Mouse (Mus musculus): ENCODE results near the gene Rps6ka1. TPM values are rescaled to one million over a fixed set of nuclear protein-coding genes. Genes with fewer than 3 reads are reported as not detected.
"Not testable (repeated sequence)": the region's sequence is repeated elsewhere in the genome, so short reads cannot be mapped to it uniquely, and the experiment has no call there.

Gene Rps6ka1
- polyA plus RNA-seq (2015; fragmentation: Nextera tagmentation; extraction: Ambion mirVana): 21.3 and 21.8 TPM in 2 replicates

DNA sequence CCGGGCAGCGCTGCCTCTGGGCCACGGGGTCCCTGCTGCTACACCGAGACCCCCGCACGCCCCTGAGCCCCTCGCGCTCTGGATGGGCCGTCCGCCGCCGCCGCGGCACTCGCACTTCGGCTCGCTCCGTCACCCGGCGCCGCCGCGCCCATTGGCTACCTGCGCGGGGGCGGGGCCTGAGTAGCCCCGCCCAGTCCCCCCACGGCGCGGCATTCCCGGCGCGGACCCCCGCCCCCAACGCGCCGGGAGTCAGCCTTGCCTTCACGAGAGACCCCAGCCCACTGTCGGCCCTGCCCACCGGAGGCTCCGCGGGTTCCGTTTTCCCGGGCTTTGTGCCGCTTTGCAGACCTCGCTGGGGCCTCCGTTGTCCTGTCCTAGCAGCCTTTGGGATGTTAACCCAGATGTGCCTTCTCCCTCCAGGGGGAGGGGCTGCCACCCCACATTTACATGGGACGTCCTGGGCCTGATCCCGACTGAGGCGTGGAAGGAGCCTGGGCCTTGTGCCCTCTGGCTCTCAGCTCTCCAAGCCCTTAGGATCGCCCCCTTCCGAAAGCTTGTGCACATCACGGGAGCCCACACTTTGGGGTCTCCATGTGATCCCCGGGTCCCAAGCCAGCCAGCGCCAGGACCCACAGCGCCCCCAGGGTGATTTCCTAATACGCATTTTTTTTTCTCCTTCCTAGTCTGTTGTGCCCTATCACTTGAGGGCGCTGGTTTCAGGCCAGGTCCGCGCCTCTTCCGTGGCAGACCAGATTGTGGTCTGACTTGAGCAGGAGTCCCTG, at the start of gene Rps6ka1:
TSS of gene Rps6ka1 (minus strand) at position 126 of the 782 bp plus-strand sequence.
- Histone ChIP-seq H3K4me2 (peak within 1 kb of the TSS; percentile 79), H3K4me3 (peak within 1 kb of the TSS; percentile 69), H3K9ac (peak within 1 kb of the TSS; percentile 90), H3K27ac (replicated peaks) (peak within 1 kb of the TSS; percentile 76), H3K36me3 (no peaks in the 10 kb centered on the region), H3K27me3 (no peaks in the 10 kb centered on the region), H3K9me3 (no peaks in the 10 kb centered on the region), H3K4me1 (replicated peaks) (peaks cover 21% of the 10 kb centered on the region)
- ATAC-seq (ENCODE audit: low read depth): peak; percentile 90
- WGBS: under 1% methylated on average over 60 of the region's 61 CpGs

DNA sequence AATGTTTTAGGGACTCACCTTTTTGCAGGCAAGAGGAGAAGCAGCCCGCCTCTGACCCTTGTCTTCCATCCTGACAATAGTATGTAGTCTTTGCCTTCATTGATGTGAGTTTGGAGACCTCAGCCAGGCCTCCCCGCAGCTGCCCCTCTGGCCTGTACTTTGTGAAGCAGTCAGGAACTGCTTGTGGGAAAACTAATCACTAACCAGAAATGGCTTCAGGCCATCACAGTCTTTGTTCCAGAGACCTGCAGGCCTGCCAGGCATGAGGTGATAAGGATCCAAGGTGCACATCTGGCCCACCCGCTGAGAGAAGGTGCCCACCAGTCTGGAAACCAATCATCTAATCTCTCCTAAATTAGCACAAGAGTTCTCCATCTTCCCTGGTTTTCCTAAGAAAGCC, 44.2 kb upstream of the Rps6ka1 start:
- H3K4me2 ChIP-seq: no peak overlapping the region
- 87% methylated on average over 3 of the region's 3 CpGs for WGBS
- no peak overlapping the region for H3K27ac ChIP-seq (replicated peaks)
- no peak for ATAC-seq (ENCODE audit: low read depth)
- no peaks in the 10 kb centered on the region for H3K9me3 ChIP-seq
- no peaks in the 10 kb centered on the region for H3K36me3 ChIP-seq
- no peak overlapping the region for H3K9ac ChIP-seq
- no peak overlapping the region for H3K4me3 ChIP-seq
- no peaks in the 10 kb centered on the region for H3K4me1 ChIP-seq (replicated peaks)
- no peaks in the 10 kb centered on the region for H3K27me3 ChIP-seq

DNA sequence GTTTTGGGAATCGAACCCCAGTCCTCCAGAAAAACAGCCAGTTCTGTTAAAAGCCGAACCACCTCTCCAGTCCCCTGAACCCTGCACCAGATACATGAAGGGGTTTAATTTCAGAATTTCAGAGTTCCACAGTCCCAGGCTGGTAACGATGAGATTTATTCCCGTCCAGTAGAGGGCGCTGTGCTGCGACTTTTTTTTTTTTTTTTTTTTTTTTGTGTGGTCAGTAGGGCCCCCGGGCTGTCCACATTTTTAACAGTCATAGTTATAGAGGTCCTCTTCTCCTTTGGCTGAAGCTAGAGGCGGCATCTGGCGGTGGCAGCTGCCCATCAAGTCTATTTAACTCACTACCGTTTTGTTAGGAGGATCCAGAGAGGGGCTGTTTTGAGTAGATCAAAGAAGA, 43.8 kb upstream of the Rps6ka1 start:
- Histone ChIP-seq H3K9me3 (no peaks in the 10 kb centered on the region), H3K27ac (replicated peaks) (no peak overlapping the region), H3K36me3 (no peaks in the 10 kb centered on the region), H3K9ac (no peak overlapping the region), H3K4me2 (no peak overlapping the region), H3K4me3 (no peak overlapping the region), H3K4me1 (replicated peaks) (no peaks in the 10 kb centered on the region), H3K27me3 (no peaks in the 10 kb centered on the region)
- ATAC-seq (ENCODE audit: low read depth): no peak
- WGBS: 22% methylated on average over 10 of the region's 10 CpGs

DNA sequence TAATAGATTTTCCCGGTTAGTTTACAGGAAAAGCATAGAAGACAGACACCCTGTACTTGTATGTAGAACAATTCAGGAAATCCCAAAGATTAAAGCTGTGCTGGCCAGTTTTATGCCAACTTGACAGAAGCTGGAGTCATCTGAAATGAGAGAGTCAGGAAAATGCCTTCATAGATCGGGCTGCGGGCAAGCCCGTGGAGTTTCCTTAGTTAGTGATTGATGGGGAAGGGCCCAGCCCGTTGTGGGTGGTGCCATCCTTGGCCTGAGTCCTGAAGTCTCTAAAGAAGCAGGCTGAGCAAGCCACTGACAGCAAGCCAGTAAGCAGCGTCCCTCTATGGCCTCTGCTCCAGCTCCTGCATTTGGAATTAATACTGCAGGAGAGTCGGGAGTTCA, 41.7 kb upstream of the Rps6ka1 start:
- ATAC-seq (ENCODE audit: low read depth): no peak
- H3K27me3 ChIP-seq: no peaks in the 10 kb centered on the region
- no peaks in the 10 kb centered on the region for H3K4me1 ChIP-seq (replicated peaks)
- H3K9ac ChIP-seq: no peak overlapping the region
- WGBS: 40% methylated on average over 7 of the region's 7 CpGs
- no peaks in the 10 kb centered on the region for H3K36me3 ChIP-seq
- H3K9me3 ChIP-seq: no peaks in the 10 kb centered on the region
- no peak overlapping the region for H3K4me2 ChIP-seq
- H3K27ac ChIP-seq (replicated peaks): no peak overlapping the region
- H3K4me3 ChIP-seq: no peak overlapping the region

- Histone ChIP-seq H3K9me3 (no peaks in the 10 kb centered on the region), H3K27ac (replicated peaks) (no peak overlapping the region), H3K27me3 (no peaks in the 10 kb centered on the region), H3K4me2 (no peak overlapping the region), H3K4me1 (replicated peaks) (no peaks in the 10 kb centered on the region), H3K4me3 (no peak overlapping the region), H3K36me3 (no peaks in the 10 kb centered on the region), H3K9ac (no peak overlapping the region)
- WGBS: 64% methylated on average over 15 of the region's 15 CpGs
- no peak for ATAC-seq (ENCODE audit: low read depth)
Observed at GRCm38 (mm10) chr4:133928576-133929277, 41.1 kb upstream of the Rps6ka1 start.

- 80% methylated on average over 4 of the region's 4 CpGs for WGBS
Observed at GRCm38 (mm10) chr4:133925204-133925603, 37.6 kb upstream of the Rps6ka1 start.

GRCm38 (mm10) chr4:133923743-133924142, 36.1 kb upstream of the Rps6ka1 start:
- no peaks in the 10 kb centered on the region for H3K27me3 ChIP-seq
- no peak overlapping the region for H3K9ac ChIP-seq
- H3K4me3 ChIP-seq: no peak overlapping the region
- WGBS: 90% methylated on average over 5 of the region's 5 CpGs
- no peak overlapping the region for H3K4me2 ChIP-seq
- H3K4me1 ChIP-seq (replicated peaks): no peaks in the 10 kb centered on the region
- no peak for ATAC-seq (ENCODE audit: low read depth)
- H3K9me3 ChIP-seq: no peaks in the 10 kb centered on the region
- no peak overlapping the region for H3K27ac ChIP-seq (replicated peaks)
- no peaks in the 10 kb centered on the region for H3K36me3 ChIP-seq

More at GRCm38 (mm10) chr4:133925204-133925603, 37.6 kb upstream of the Rps6ka1 start:
- ATAC-seq (ENCODE audit: low read depth): no peak
- Histone ChIP-seq H3K4me2 (no peak overlapping the region), H3K9ac (no peak overlapping the region), H3K36me3 (no peaks in the 10 kb centered on the region), H3K27ac (replicated peaks) (no peak overlapping the region), H3K4me3 (no peak overlapping the region), H3K9me3 (no peaks in the 10 kb centered on the region), H3K27me3 (no peaks in the 10 kb centered on the region), H3K4me1 (replicated peaks) (no peaks in the 10 kb centered on the region)

DNA sequence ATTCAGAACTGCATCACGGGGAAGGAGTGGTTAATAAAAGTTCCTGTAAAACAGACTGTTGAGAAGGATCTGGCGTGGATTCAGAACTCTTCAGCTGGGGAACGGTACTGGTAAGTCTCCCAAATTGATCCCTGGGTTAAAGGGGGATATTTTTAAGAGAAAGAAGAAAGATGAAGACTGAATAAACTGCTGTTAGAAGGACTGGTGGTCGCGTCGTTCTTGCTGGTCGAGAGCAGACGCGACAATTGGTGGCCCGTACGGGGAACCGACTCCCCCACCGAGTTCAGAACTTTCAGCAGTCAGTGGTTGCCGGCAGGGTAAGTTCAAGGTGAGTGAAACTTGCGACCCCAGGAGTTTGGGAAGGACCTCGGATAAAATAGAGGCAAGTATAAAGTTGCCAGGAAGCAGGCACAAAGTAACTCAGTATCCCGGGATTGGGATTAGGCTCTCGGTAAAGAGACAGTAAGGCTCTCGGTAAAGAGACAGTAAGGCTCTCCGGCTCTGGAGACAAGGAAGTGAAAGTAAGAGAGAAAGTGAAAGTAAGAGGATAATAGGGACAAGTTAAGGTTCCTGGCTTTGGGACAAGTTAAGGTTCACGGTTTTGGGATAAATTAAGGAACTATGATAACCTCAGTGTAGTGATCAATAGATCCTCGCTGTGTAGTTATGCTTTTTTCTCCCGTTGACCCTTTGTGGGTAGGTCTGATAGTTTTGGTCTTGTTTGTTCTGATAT, 30.7 kb upstream of the Rps6ka1 start:
- not testable (repeated sequence) for H3K27me3 ChIP-seq; ATAC-seq (ENCODE audit: low read depth); H3K9ac ChIP-seq; H3K4me3 ChIP-seq; H3K27ac ChIP-seq (replicated peaks); H3K36me3 ChIP-seq; H3K4me1 ChIP-seq (replicated peaks); H3K9me3 ChIP-seq; H3K4me2 ChIP-seq
- 84% methylated on average over 21 of the region's 23 CpGs for WGBS

- WGBS: 86% methylated on average over 4 of the region's 4 CpGs
- H3K4me2 ChIP-seq: no peak overlapping the region
- H3K36me3 ChIP-seq: no peaks in the 10 kb centered on the region
- no peak overlapping the region for H3K27ac ChIP-seq (replicated peaks)
- no peaks in the 10 kb centered on the region for H3K9me3 ChIP-seq
- no peak overlapping the region for H3K9ac ChIP-seq
- no peak overlapping the region for H3K4me3 ChIP-seq
- H3K4me1 ChIP-seq (replicated peaks): peaks cover 14% of the 10 kb centered on the region; the same call in 1 of the 2 replicates
- no peaks in the 10 kb centered on the region for H3K27me3 ChIP-seq
- ATAC-seq (ENCODE audit: low read depth): no peak
Observed at GRCm38 (mm10) chr4:133911983-133912382, 24.4 kb upstream of the Rps6ka1 start.

DNA sequence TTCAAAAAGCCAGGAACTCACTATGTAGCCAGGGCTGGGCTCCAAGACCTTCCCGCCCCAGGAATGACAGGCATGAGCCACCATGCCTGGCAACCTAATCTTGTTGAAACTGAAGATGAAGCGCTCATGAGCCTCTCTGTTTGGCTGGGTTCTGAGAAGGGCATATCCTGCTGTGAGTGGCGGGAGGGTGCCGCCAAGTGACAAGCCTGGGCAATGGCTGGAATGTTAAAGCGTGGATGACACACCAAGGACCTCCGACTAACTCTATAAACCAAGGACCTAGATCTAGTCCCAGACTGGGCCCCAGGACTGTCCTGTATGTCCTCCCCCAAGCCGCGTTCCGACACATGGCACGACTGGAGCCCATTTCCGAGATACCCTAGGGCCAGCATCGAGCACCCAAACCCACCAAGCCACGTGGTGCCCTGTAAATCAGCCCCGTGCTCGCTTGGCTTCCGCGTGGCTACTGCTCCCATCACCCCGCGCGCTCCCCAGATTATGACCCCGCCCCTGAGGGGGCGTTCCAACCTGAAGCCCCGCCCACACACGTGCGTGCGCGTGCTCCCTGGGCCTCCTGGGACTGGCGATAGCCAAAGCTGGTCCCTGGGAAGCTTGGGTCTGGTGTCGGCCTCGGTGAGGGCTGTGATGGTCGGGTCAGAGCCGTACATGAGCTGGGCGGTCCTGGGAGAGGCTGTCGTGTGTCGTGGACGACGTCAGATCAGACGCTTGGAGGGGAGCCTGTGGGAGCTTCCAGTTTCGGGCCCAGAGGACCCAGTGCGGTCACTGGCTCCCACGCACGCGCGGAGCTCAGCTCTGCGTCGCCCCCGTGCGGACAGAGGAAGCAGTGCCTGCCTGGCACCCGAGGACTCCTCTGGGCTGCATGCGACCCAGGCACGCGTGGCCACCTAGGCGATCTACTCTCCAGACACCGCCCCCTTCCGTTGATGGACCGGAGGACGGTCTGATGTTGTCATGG, 22.9 kb upstream of the Rps6ka1 start:
- Histone ChIP-seq H3K36me3 (no peaks in the 10 kb centered on the region), H3K9me3 (no peaks in the 10 kb centered on the region), H3K9ac (peak overlapping the region; percentile 65), H3K4me1 (replicated peaks) (peaks cover 14% of the 10 kb centered on the region; the same call in 1 of the 2 replicates), H3K4me2 (peak overlapping the region; percentile 64), H3K27ac (replicated peaks) (peak overlapping the region; percentile 86), H3K27me3 (no peaks in the 10 kb centered on the region), H3K4me3 (peak overlapping the region; percentile 44)
- 1% methylated on average over 57 of the region's 57 CpGs for WGBS
- ATAC-seq (ENCODE audit: low read depth): peak; percentile 97

DNA sequence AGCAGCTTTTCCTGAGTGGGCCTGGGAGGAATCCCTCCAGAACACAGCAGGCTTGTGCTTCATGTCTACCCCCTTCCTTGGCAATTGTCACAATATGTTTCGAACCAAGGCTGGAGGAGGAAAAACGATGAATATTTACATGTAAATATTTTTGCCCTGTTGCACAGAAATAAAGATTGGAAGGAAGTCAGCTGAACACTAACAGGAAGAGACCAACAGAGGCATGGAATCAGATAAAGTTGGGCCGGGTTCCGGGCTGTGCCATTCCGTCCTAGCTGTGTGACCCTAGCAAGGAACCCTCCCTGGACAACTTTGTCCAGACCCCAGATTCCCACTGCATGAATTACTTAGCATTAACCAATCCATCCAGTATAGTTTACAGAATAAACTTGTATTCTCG, 20.5 kb upstream of the Rps6ka1 start:
- Histone ChIP-seq H3K9ac (no peak overlapping the region), H3K4me3 (no peak overlapping the region), H3K27me3 (no peaks in the 10 kb centered on the region), H3K9me3 (no peaks in the 10 kb centered on the region), H3K27ac (replicated peaks) (no peak overlapping the region), H3K36me3 (no peaks in the 10 kb centered on the region), H3K4me1 (replicated peaks) (peaks cover 14% of the 10 kb centered on the region; the same call in 1 of the 2 replicates), H3K4me2 (no peak overlapping the region)
- 93% methylated on average over 6 of the region's 6 CpGs for WGBS
- ATAC-seq (ENCODE audit: low read depth): no peak
